Mouse (Mus musculus): ENCODE measurements at regions not wholly inside any gene's neighbourhood (a gene's known extent, or its start where the extent isn't known, plus 50 kb on each side); places are given as distances from the start of the nearest gene placed in this dataset.

DNA sequence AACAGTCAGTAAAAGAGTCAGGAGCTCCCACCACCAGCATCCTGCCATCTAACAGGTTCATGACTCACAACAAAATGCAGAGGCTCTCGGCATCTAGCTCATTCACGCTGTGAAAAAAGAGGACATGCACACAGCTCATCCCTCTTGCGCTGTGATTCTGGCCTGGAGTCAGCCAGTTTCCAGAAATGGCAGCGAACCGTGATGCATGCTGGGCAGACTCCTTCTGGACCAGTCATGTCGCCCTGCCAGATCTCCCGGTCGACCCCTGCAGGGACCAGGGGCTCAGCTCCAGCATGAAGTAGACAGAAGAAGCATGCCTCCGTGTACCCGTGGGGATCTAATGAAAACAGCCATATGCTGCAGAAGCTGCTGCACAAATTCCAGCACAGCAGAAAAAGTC, 254.6 kb downstream of the Rybp start:
- TF ChIP-seq POLR2A (IDR thresholded peaks at IDR 0.05; ENCODE audit: insufficient read length, low read depth) (no peak), CEBPB (IDR thresholded peaks at IDR 0.05; ENCODE audit: insufficient read depth, poor library complexity, severe bottlenecking) (no peak)
